Mouse (Mus musculus) left cerebral cortex, postnatal 36 days (tissue): ENCODE measurements around the gene Asxl1. TPM values are rescaled to one million over a fixed set of nuclear protein-coding genes. Genes with fewer than 3 reads are reported as not detected.

Experiments
- DNase-seq, 2 experiments: peaks; one replicate each; pipeline ENCODE4 v3.0.0; 2021 to 2022; ENCODE audit warnings: low spot score in 2 of 2, mixed read lengths in 1 of 2
- intact Hi-C: fragments of 180-260 bp; cut with DNase I; formaldehyde crosslinking; loops from one replicate; pipeline ENCODE4 v1.15.1; 2025
- total RNA-seq, 2 experiments: library from RNA; stranded (reverse); gene quantifications; 2 replicates each; pipeline ENCODE4 v1.2.3; 2021

Asxl1 gene
- total RNA-seq, 2 experiments from 2014 or later: 34.3 to 36.7 TPM

DNA sequence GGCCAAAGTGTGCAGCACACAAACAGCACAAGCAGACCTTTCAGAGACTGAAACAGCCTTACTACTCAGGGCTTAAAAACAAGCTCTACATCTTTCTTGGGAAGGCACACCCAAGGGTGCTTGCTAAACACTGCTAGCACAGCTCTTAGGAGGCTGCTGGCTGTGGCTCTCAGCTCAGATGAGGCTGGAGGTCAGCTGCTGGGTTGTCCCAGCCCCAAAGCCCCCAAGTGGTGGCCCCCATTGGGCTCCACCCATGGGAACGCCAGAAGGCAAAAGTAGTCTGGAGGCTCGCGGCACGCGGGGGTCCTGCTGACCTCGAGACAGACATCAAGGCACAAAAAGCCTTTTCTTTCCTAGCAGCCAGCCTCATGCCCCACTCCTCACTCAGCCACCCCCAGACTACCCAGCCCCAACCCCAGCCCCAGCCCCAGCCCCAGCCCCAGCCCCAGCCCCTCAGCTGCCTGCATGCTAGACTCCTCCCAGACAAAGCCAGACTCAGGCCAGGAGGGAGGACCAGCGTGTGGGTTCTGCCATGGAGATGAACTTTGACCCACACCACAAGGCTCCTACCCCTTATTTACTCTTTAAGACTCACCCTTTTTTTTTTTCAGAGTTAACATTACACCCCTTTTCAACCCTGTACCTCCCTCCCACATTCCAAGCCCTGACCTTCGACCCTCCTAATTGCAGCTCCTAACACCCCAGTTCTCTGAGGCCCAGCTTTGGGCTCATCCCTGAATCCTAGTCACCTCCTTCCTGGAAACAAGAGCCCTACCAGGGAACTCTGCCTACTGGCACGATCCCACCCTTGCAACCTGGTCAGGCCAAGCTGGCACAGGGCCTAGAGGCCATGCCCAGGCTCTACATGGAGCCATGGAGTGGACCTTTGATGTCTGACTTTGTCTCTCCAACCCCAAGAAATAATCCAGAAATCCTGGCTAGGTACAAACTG is 89.5 kb downstream of the Asxl1 start:
- intact Hi-C loops: no loop called here
- DNase-seq: no peak

DNA sequence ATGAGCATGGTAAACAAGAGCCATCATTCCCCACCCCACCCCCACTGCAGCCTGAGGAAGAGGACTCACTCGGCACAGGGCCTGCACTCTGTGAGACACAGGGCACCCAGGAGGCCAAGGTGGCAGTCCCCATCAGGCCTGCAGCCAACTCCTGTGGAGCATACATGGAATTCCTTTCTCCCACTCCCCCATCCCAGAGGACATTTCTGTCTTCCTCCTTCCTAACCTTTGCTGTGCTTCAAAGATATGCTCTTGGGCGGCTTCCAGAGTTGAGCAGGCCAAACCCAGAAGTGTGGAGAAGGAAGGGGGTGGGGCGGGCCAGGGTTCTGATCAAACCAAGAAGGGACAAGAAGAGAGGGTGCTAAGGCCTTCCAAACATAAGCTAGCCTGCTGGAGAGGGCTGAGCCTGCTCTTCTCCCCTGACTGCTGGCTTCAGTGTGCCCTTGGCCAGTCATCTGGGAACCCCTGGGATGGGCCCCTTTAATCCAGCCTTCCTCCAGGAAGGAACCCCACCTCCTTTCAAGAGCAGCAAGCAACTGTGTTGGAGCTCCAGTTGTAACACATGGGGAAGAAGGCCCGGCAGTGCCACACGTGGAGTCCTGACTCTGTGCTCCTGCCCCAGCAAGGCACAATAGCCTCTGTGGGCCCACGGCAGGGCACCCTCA is 91.1 kb downstream of the Asxl1 start:
- intact Hi-C loops: no loop called here
- no peak for DNase-seq

DNA sequence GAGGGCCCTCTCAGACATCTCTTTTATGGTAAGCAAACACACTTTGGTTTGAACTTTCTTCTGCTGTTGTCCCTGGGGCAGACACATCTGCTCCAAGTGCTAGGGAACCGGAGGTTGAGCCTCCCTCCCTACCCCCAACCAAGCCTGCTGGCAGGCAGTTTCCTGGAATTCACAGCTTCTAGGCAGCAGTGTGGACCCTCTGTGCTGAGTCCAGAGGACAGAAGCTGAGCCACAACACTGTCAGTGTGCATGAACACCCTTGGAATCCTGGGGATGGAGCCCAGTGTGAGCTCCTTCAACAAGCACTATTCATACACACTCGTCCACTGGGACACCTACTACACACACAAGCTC is 91.7 kb downstream of the Asxl1 start:
- intact Hi-C loops: no loop called here
- no peak for DNase-seq

DNA sequence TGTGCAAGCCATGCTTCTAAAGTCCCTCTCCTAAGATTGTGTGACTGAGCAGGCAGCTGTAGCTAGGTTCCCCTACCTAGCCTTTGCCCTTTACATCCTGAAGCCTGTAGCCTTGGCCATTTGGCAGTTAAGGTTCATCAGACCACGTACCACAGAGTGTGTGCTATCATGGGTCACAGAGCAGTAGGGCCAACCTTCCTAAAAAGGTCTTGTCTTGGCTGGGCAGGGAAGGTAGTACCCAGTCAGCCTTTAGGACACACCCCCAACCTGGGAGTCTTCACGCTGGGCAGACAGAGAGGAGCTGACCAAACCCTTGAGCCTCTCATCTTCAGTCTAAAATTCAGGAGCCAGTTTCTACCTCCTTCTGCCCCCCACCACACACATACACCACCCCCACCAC is 95.1 kb downstream of the Asxl1 start:
- no peak for DNase-seq
- intact Hi-C loops: loop anchor here (5.0 kb wide), 1 partner anchor 93 kb away; the partner anchor contains the start of gene Asxl1

DNA sequence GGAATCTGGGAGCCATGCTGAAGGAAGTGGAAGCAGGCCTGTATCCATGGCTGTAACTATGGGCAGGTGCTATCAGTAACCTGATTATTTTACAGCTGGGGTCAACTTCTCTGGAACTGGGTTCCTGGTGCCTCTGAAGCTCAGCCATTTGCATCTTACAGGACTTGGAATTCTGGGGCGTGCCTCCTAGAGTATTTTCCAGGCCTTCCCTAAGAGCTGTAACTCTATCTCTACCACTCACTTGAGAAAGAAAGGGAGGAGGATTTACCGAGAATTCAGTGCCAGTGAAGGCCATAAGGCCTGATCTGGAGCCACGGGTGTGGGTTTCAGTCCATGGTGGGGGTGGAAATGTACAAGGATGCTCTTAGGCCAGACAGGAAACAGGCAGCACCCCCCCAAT is 95.6 kb downstream of the Asxl1 start:
- DNase-seq: no peak
- intact Hi-C loops: loop anchor here (5.0 kb wide), 1 partner anchor 94 kb away; the partner anchor contains the start of gene Asxl1

DNA sequence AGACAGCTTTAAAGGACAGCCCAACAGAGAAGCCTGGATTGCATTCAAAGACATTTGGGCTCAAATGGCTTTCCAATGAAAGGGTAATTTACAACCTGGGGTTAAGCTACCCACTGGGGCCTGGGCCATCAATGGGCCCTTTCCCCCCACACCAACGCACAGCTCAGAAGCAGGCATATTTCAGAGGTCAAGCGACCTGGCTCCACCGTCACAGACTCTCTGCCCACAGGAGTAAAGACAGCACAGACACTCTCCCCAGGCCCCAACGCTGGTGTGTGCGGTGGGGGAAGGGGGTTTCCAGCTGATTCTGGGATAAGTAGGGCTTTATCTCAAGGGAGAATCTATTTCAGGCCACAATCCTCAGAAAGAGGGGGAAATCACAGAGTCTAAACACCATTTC is 97.1 kb downstream of the Asxl1 start:
- intact Hi-C loops: loop anchor here (5.0 kb wide), 1 partner anchor 95 kb away; the partner anchor contains the start of gene Asxl1
- DNase-seq: no peak

DNA sequence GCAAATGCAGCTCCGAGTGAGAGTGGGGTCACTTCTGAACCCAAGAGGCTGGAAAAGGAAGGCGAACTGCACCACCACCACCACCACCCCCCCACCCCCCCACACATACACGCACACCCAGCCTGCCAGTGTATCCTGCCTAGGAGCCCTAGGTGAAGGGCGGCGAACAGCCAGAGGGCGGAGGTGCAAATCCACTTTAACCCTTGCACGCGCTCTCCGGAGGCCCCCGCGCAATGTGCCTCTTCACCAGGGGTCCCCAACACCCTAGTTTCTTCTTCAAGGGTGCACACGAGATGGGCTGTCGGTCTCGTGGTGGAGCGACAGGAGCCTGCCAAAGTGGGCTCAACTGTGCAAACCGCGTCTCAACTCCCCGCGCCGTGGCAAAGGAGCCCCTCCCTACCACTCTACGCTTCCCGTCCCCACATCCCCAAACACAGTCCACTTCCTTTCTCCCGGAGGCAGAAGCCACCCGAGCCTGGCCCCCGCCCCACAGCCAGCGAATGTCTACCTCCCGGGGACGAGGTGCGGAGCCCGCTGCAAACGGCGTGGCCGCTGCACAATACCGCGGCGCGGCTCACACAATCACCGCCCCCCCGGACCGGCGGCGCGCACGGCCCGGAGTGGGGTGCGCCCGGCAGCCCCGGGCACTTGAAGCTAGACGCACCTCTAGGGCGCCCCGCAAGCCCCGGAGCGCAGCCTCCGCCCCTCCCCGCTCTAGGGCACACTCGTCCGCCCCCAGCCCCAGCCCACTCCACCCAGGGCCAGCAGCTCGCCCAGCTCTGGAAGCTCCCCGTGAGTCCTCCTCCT is 98.0 kb downstream of the Asxl1 start:
- intact Hi-C loops: loop anchor here (1.0 to 5.0 kb wide), 2 partner anchors 49 to 96 kb away; partner anchors contain the start of genes 4930404H24Rik and Asxl1
- peak; percentile 49 to 51 for DNase-seq

DNA sequence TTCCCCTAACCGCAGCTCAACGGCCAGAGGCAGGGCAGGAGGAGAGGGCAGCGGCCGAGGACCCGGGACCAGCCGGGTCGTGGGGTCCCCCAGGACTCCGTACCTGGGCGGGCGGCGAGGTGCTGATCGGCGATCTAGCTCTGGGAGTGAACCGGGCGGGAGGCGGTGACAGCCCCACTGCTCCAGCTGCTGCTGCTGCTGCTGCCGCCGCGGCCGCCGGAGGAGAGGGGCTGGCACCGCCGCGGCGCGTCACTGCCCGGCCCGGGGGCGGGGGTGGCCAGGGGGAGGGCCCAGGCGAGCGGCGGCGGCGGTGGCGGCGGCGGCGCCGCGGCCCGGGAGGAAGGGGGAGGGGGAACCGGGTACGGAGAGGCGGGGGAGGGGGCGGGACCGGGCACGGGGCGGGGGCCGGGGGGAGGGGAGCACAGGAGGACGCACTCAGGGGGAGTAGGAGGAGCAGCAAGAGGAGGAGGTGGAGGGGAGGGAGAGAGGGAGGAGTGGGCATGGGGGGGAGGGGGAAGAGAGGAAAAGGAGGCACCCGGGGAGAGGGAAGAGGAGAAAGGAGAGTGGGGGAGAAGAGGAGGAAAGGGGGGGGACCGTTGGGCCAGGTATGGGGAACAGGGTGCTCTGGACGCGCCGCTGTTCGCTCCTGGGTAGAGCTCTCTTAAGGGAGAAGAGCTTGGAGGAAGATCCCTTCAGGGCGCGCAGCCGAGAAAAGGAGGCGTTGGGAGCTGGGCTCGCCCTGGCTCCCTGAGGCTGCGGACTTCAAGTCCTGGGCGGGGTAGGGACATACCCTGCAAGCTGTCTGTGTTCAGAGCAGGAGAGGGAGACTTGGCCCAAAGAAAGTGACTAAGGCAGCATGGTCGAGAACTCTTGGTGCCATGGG is 98.9 kb downstream of the Asxl1 start:
- intact Hi-C loops: loop anchor here (1.0 to 5.0 kb wide), 3 partner anchors 32 to 97 kb away; partner anchors contain the start of genes 4930404H24Rik and Asxl1

DNA sequence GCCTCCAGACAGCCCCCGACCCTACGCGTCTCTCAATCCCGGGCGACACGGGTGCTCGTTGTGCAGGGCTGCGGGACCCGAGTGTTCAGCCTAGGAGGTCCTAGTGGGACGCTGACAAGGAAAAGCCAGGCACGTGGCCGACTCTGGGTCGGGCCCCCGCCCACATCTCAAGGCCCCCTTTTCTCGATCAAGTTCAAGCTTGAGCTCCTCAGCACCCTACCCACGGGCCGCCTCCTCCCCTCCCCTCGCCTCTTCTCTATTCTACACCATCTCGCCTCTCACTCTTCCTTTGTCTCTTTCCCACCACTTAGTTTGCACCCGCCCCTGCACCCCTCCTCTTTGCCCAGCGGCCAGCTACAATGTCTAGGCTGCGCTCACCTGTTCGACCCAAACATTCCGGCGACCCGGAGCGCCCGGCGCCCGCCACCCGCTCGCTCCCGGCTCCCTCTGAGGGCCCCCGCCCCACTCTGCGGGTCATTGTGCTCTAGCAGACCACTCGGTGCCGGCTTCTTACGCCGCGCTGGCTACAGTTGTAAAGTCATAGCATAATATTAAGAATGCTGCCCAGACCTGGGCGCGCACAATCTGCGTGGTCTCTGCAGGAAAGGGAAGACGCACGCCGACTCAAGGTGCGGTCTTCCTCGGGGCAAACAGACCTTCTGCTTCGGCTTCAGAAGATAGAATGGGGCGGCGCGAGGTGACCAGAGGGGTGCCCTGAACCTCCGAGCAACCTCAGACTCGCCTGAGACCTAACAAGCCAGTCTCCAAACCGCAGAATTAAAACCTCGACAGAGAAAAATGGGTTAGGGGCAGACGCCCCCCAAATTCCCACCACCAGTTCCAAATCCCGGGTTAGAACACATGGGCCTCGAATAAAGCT is 99.7 kb downstream of the Asxl1 start:
- intact Hi-C loops: loop anchor here (5.0 kb wide), 1 partner anchor 33 kb away; no protein-coding TSS in a partner anchor
- peak in 1 of 2 experiments; percentile 35 for DNase-seq

More for the DNA sequence above, 98.9 kb downstream of the Asxl1 start:
- DNase-seq: peak; percentile 57 to 72

DNA sequence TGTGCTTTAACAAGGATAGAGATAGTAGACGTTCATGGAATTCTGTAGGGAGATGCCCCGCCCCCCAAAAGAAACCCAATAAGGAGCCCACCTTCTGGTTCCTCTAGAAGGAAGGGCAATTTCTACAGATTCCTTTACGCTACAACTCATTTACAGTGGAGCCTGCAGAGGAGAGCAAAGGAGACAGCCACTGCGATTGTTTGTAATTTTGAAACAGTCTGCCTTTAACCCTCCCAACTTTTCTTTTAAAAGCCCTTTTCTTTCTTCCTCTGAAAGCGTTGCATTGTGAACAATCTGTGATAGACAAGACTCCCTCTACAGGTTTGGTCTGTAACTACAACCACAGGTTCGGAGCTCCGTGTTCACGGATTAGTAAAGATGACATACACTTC is 100.4 kb downstream of the Asxl1 start:
- DNase-seq: peak in 1 of 2 experiments; percentile 56
- intact Hi-C loops: loop anchor here (5.0 kb wide), 1 partner anchor 34 kb away; no protein-coding TSS in a partner anchor

DNA sequence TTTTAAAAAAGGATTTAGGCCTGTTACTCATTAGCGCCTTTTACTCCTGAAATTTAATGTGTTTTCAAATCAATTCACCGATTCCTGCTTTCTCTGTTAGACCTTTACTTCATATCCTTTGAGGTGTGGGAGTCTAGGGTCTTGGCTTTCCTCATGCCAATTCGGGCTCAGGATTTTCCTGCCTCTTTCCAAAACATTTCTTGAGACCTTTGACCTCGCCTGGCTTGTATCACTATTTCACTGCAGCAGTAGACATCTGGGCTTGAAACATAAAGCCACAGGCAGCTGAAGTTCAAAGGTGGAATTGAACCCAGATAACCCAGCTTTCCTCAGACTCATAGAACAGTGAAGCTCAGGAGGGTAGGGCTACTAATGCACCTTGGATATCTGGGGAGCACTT is 100.8 kb downstream of the Asxl1 start:
- no peak for DNase-seq
- intact Hi-C loops: loop anchor here (5.0 kb wide), 1 partner anchor 34 kb away; no protein-coding TSS in a partner anchor

DNA sequence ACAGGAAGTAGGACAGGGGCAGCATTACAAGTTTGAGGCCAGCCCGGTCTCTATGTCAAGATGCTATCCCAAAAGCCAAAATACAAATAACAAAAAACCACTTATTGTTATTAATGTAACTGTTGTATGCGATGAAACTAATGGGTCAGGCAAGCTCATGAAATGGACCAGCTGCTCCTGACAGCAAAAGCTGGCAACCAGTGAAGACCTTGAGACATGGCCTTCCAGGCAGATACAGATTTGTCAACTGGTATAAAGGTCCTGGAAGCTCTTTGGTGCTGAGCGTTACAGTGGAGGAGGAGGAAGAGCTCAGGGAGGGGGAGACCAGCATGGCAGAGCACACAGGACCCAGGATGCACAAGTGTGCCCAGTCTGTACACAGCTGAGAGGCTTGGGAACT is 102.1 kb downstream of the Asxl1 start:
- no peak for DNase-seq
- intact Hi-C loops: loop anchor here (5.0 kb wide), 1 partner anchor 35 kb away; no protein-coding TSS in a partner anchor

DNA sequence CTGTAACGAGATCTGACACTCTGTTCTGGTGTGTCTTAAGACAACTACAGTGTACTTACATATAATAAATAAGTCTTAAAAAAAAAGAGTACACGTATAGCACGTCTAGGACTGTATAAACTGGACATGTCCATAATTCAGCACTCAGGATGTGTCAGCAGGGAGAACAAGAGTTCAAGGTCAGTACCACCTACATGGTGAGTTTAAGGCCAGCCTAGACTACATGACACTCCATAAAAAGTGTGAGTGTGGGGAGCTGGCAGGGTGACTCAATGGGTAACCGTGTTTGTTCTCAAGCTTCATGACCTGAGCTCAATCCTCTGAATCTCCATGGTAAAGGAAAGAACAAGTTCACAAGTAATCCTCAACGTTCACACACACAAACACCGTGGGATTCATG is 102.9 kb downstream of the Asxl1 start:
- intact Hi-C loops: loop anchor here (5.0 kb wide), 1 partner anchor 36 kb away; no protein-coding TSS in a partner anchor

More for the DNA sequence above, 102.9 kb downstream of the Asxl1 start:
- no peak for DNase-seq

Other genes starting within 250 kb of the Asxl1 start
- gene Hck, start 237.4 kb upstream of the Asxl1 start, total RNA-seq: 1 to 10 TPM; 2.1 to 2.4 TPM
- 100 to 1,000 TPM; 114 to 123 TPM for gene Tm9sf4, start 184.5 kb upstream of the Asxl1 start, total RNA-seq
- 10 to 100 TPM; 26.2 to 29.5 TPM for gene Tspyl3, start 120.4 kb upstream of the Asxl1 start, total RNA-seq
- 1 to 10 TPM; 5.2 to 6.5 TPM for gene Plagl2, start 104.4 kb upstream of the Asxl1 start, total RNA-seq
- 10 to 100 TPM; 14.9 to 18.4 TPM for gene Pofut1, start 104.3 kb upstream of the Asxl1 start, total RNA-seq
- gene Kif3b, start 54.4 kb upstream of the Asxl1 start, total RNA-seq: 10 to 100 TPM; 56.4 to 58.6 TPM
- not detected for gene 4930404H24Rik, start 147.0 kb downstream of the Asxl1 start, total RNA-seq
- gene Nol4l, start 184.1 kb downstream of the Asxl1 start, total RNA-seq: 10 to 100 TPM; 46.4 to 50.2 TPM